Mouse (Mus musculus): ENCODE data around the gene Efcab9. TPM values are rescaled to one million over a fixed set of nuclear protein-coding genes. Genes with fewer than 3 reads are reported as not detected.

Efcab9 gene
- polyA plus RNA-seq, 1 experiment from 2014 or later = 0.36 TPM

GRCm38 (mm10) chr11:32545605-32546004 lies 13.7 kb upstream of the Efcab9 start:
- WGBS = 86% methylated on average over 12 of the region's 12 CpGs
- Histone ChIP-seq H3K36me3 (no peaks in the 10 kb centered on the region), H3K4me3 (replicated peaks) (no peak overlapping the region), H3K4me1 (replicated peaks) (peaks cover 30% of the 10 kb centered on the region), H3K27me3 (no peaks in the 10 kb centered on the region), H3K4me2 (no peak overlapping the region), H3K27ac (no peak overlapping the region), H3K9me3 (no peaks in the 10 kb centered on the region), H3K9ac (replicated peaks) (no peak overlapping the region)
- no peak for ATAC-seq (ENCODE audit: insufficient number of reproducible peaks, insufficient read depth, low FRiP score, low TSS enrichment, low read depth)

GRCm38 (mm10) chr11:32544497-32544896 lies 12.6 kb upstream of the Efcab9 start:
- Histone ChIP-seq H3K4me3 (replicated peaks) (no peak overlapping the region), H3K27ac (no peak overlapping the region), H3K27me3 (no peaks in the 10 kb centered on the region), H3K9ac (replicated peaks) (no peak overlapping the region), H3K36me3 (no peaks in the 10 kb centered on the region), H3K4me1 (replicated peaks) (peaks cover 20% of the 10 kb centered on the region), H3K4me2 (no peak overlapping the region), H3K9me3 (no peaks in the 10 kb centered on the region)
- WGBS = 88% methylated on average over 5 of the region's 5 CpGs
- no peak for ATAC-seq (ENCODE audit: insufficient number of reproducible peaks, insufficient read depth, low FRiP score, low TSS enrichment, low read depth)

DNA sequence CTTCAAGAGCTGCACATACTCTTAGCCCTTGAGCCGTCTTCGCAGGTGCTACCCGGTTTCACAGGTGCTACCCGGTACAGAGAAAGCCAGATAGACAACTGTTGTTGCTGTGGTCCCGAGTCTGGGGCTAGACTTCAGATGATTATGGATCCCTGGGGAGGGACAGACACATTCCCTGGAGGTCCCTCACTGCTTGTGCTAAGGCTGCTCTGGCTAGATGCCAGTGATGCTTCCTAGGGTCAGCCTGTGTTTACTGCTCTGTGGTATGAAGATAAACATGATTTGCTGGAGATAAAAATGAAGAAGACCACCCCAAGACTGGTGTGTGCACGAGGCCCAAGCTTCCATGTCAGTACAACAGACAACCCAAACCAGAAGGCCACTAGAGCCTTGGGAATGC lies 12.2 kb upstream of the Efcab9 start:
- no peaks in the 10 kb centered on the region for H3K9me3 ChIP-seq
- no peak overlapping the region for H3K9ac ChIP-seq (replicated peaks)
- no peaks in the 10 kb centered on the region for H3K36me3 ChIP-seq
- H3K4me1 ChIP-seq (replicated peaks) = peaks cover 15% of the 10 kb centered on the region
- no peak overlapping the region for H3K4me2 ChIP-seq
- WGBS = 82% methylated on average over 6 of the region's 6 CpGs
- H3K4me3 ChIP-seq (replicated peaks) = no peak overlapping the region
- no peaks in the 10 kb centered on the region for H3K27me3 ChIP-seq
- H3K27ac ChIP-seq = no peak overlapping the region
- ATAC-seq (ENCODE audit: insufficient number of reproducible peaks, insufficient read depth, low FRiP score, low TSS enrichment, low read depth) = no peak

GRCm38 (mm10) chr11:32542687-32543411 lies 11.0 kb upstream of the Efcab9 start:
- no peaks in the 10 kb centered on the region for H3K9me3 ChIP-seq
- H3K4me3 ChIP-seq (replicated peaks) = no peak overlapping the region
- H3K27ac ChIP-seq = no peak overlapping the region
- no peaks in the 10 kb centered on the region for H3K27me3 ChIP-seq
- peaks cover 19% of the 10 kb centered on the region for H3K4me1 ChIP-seq (replicated peaks)
- H3K9ac ChIP-seq (replicated peaks) = no peak overlapping the region
- no peak for ATAC-seq (ENCODE audit: insufficient number of reproducible peaks, insufficient read depth, low FRiP score, low TSS enrichment, low read depth)
- WGBS = 50% methylated on average over 3 of the region's 3 CpGs
- no peaks in the 10 kb centered on the region for H3K36me3 ChIP-seq
- no peak overlapping the region for H3K4me2 ChIP-seq

DNA sequence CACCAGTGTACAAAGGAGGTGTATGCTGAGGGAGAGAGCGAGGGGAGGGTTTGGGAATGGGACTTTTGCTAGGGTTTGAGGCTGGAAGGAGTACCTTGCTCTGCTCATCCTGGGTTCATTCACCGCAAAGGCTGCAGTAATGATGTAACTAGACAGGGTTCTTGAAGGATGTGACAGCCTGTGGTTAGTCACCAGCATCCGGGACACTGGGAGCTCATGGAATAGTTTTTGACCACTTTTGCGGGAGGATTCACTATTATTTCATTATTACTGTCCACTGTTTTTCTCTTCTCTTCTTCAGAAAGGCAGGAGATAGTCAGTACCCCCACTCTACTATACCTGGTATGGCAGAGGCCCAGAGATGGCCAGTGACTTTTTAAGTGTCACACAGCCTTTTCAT lies 10.3 kb upstream of the Efcab9 start:
- H3K4me3 ChIP-seq (replicated peaks) = no peak overlapping the region
- H3K27ac ChIP-seq = no peak overlapping the region
- H3K9ac ChIP-seq (replicated peaks) = no peak overlapping the region
- peaks cover 15% of the 10 kb centered on the region for H3K4me1 ChIP-seq (replicated peaks)
- no peak overlapping the region for H3K4me2 ChIP-seq
- ATAC-seq (ENCODE audit: insufficient number of reproducible peaks, insufficient read depth, low FRiP score, low TSS enrichment, low read depth) = no peak
- WGBS = 93% methylated on average over 4 of the region's 4 CpGs
- H3K27me3 ChIP-seq = no peaks in the 10 kb centered on the region
- H3K36me3 ChIP-seq = no peaks in the 10 kb centered on the region
- H3K9me3 ChIP-seq = no peaks in the 10 kb centered on the region

DNA sequence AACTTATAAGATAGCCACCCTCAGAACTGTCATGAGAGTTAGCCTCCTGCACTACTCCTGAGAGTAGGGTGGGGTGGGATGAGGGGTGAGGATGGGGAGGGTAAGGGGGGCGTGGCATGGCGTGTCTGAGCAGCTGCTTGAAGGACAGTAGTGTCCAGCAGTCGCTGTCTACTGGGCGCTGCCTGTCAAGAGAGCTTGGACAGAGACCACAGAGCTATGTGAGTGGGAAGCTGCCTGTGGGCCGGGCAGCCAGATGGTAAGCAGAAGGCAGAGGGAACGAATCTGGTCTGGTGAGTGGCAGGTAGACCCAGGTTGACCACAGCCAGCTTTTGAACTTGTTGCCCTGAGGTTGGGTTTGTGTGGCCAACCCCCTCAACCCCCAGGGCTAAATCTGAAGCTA lies 8.6 kb upstream of the Efcab9 start:
- no peak overlapping the region for H3K4me3 ChIP-seq (replicated peaks)
- 75% methylated on average over 6 of the region's 6 CpGs for WGBS
- H3K36me3 ChIP-seq = no peaks in the 10 kb centered on the region
- no peak overlapping the region for H3K9ac ChIP-seq (replicated peaks)
- no peak overlapping the region for H3K27ac ChIP-seq
- H3K27me3 ChIP-seq = no peaks in the 10 kb centered on the region
- H3K4me1 ChIP-seq (replicated peaks) = peaks cover 15% of the 10 kb centered on the region
- no peak for ATAC-seq (ENCODE audit: insufficient number of reproducible peaks, insufficient read depth, low FRiP score, low TSS enrichment, low read depth)
- H3K9me3 ChIP-seq = no peaks in the 10 kb centered on the region
- no peak overlapping the region for H3K4me2 ChIP-seq

GRCm38 (mm10) chr11:32539717-32540116 lies 7.8 kb upstream of the Efcab9 start:
- Histone ChIP-seq H3K4me2 (no peak overlapping the region), H3K4me3 (replicated peaks) (no peak overlapping the region), H3K36me3 (no peaks in the 10 kb centered on the region), H3K4me1 (replicated peaks) (peaks cover 15% of the 10 kb centered on the region), H3K9me3 (no peaks in the 10 kb centered on the region), H3K9ac (replicated peaks) (no peak overlapping the region), H3K27me3 (peaks cover 5% of the 10 kb centered on the region), H3K27ac (no peak overlapping the region)
- 80% methylated on average over 7 of the region's 7 CpGs for WGBS
- ATAC-seq (ENCODE audit: insufficient number of reproducible peaks, insufficient read depth, low FRiP score, low TSS enrichment, low read depth) = no peak

DNA sequence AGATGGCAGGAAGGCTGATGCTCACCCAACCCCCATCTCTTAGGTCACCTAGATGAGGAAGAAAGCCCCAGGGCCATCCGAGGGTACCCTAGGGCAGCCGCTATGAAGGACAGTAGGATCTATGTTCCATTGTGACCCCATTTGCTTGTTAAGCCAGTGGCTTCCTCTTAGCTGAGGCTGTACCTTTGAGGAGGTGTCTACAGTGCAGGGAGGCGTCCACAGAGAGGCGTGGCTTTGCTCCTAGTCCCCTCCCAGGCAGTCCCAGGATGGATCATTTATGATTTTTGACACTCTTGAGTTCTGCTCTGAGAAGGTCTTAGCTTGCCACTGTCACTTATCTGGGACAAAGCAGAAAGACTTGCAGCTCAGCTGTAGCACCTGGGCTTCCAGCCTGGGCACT lies 7.0 kb upstream of the Efcab9 start:
- no peak overlapping the region for H3K4me2 ChIP-seq
- no peaks in the 10 kb centered on the region for H3K36me3 ChIP-seq
- no peaks in the 10 kb centered on the region for H3K9me3 ChIP-seq
- H3K27ac ChIP-seq = 0 out of 2 replicates have a peak overlapping the region, but pooled peaks have one; percentile 8
- H3K4me1 ChIP-seq (replicated peaks) = peaks cover 20% of the 10 kb centered on the region
- no peak overlapping the region for H3K9ac ChIP-seq (replicated peaks)
- 88% methylated on average over 4 of the region's 4 CpGs for WGBS
- no peak overlapping the region for H3K4me3 ChIP-seq (replicated peaks)
- H3K27me3 ChIP-seq = peaks cover 13% of the 10 kb centered on the region
- no peak for ATAC-seq (ENCODE audit: insufficient number of reproducible peaks, insufficient read depth, low FRiP score, low TSS enrichment, low read depth)

GRCm38 (mm10) chr11:32538435-32538834 lies 6.6 kb upstream of the Efcab9 start:
- H3K36me3 ChIP-seq = no peaks in the 10 kb centered on the region
- peaks cover 24% of the 10 kb centered on the region for H3K4me1 ChIP-seq (replicated peaks)
- H3K27me3 ChIP-seq = peaks cover 16% of the 10 kb centered on the region
- H3K9me3 ChIP-seq = no peaks in the 10 kb centered on the region
- no peak overlapping the region for H3K4me2 ChIP-seq
- H3K9ac ChIP-seq (replicated peaks) = no peak overlapping the region
- no peak for ATAC-seq (ENCODE audit: insufficient number of reproducible peaks, insufficient read depth, low FRiP score, low TSS enrichment, low read depth)
- WGBS = 72% methylated on average over 6 of the region's 6 CpGs
- H3K27ac ChIP-seq = 0 out of 2 replicates have a peak overlapping the region, but pooled peaks have one; percentile 8
- no peak overlapping the region for H3K4me3 ChIP-seq (replicated peaks)

- Histone ChIP-seq H3K4me1 (replicated peaks) (peaks cover 17% of the 10 kb centered on the region; the same call in 1 of the 2 replicates), H3K4me2 (no peak overlapping the region), H3K4me3 (replicated peaks) (no peak overlapping the region), H3K27ac (no peak overlapping the region), H3K9ac (replicated peaks) (no peak overlapping the region), H3K36me3 (no peaks in the 10 kb centered on the region), H3K9me3 (no peaks in the 10 kb centered on the region), H3K27me3 (peaks cover 24% of the 10 kb centered on the region)
- WGBS = 66% methylated on average over 7 of the region's 7 CpGs
- no peak for ATAC-seq (ENCODE audit: insufficient number of reproducible peaks, insufficient read depth, low FRiP score, low TSS enrichment, low read depth)
Measured at GRCm38 (mm10) chr11:32536954-32537353, 5.1 kb upstream of the Efcab9 start.

- no peak overlapping the region for H3K27ac ChIP-seq
- H3K27me3 ChIP-seq = peaks cover 37% of the 10 kb centered on the region
- H3K4me1 ChIP-seq (replicated peaks) = peaks cover 22% of the 10 kb centered on the region; the same call in 1 of the 2 replicates
- no peak overlapping the region for H3K9ac ChIP-seq (replicated peaks)
- H3K36me3 ChIP-seq = no peaks in the 10 kb centered on the region
- ATAC-seq (ENCODE audit: insufficient number of reproducible peaks, insufficient read depth, low FRiP score, low TSS enrichment, low read depth) = no peak
- H3K4me3 ChIP-seq (replicated peaks) = no peak overlapping the region
- 92% methylated on average over 4 of the region's 4 CpGs for WGBS
- H3K4me2 ChIP-seq = no peak overlapping the region
- no peaks in the 10 kb centered on the region for H3K9me3 ChIP-seq
Measured at GRCm38 (mm10) chr11:32535646-32536045, 3.8 kb upstream of the Efcab9 start.
